Mouse (Mus musculus) stomach, embryonic 15.5 days (tissue): ENCODE results near the gene Mindy4. TPM values are rescaled to one million over a fixed set of nuclear protein-coding genes. Genes with fewer than 3 reads are reported as not detected.

Source experiments
- microRNA-seq: library from miRNA; unstranded; fragments of <30 nt; microRNA quantifications from one replicate; pipeline ENCODE4, GENCODE M21; 2016
- polyA plus RNA-seq: library from polyadenylated mRNA; unstranded; fragments of >200 nt; fragmentation: Nextera tagmentation; extraction: Ambion mirVana; gene quantifications from 2 replicates; pipeline ENCODE4 v1.2.1, GENCODE M21; 2015

Mindy4 gene
- polyA plus RNA-seq, 1 experiment from 2014 or later, result 8.7 TPM

Small RNA genes within 50 kb of the gene (microRNA-seq; reads per million reads assigned to microRNA genes)
- gene Gm25458, result not detected

Other genes with a start within 250 kb of the Mindy4 start
- gene Nod1, start 230.8 kb upstream of the Mindy4 start, polyA plus RNA-seq, result 7.5 and 7.9 TPM in 2 replicates
- 10.2 and 11.1 TPM in 2 replicates for gene Ggct, start 210.4 kb upstream of the Mindy4 start, polyA plus RNA-seq
- gene Gars, start 165.4 kb upstream of the Mindy4 start, polyA plus RNA-seq, result 138 and 153 TPM in 2 replicates
- 0.35 and 0.63 TPM in 2 replicates for gene Crhr2, start 70.4 kb upstream of the Mindy4 start, polyA plus RNA-seq
- 0.12 and 0.40 TPM in 2 replicates for gene Inmt, start 28.3 kb upstream of the Mindy4 start, polyA plus RNA-seq
- gene Aqp1, start 133.0 kb downstream of the Mindy4 start, polyA plus RNA-seq, result 18.7 and 22.8 TPM in 2 replicates
- gene Ghrhr, start 172.9 kb downstream of the Mindy4 start, polyA plus RNA-seq, result 0.15 TPM in 1 of 2 replicates, not detected in the other
- gene Adcyap1r1, start 248.6 kb downstream of the Mindy4 start, polyA plus RNA-seq, result 7.6 and 8.5 TPM in 2 replicates